26 mouse cellular contexts compared by ENCODE assay signal in genomic region chr10:122006151-122006550, GRCm38 (mm10). TPM values are rescaled to one million over a fixed set of nuclear protein-coding genes. Genes with fewer than 3 reads are reported as not detected.
DNase-seq lines count a peak whose midpoint lies in the region; ATAC-seq and TF ChIP-seq lines count a peak whose summit lies in the region.
"Had no signal": no experiment of that assay in that cellular context is flagged by ENCODE, and none has a peak within 500 bp of the region (broad histone marks: within the 10 kb centered on the region; RNA-seq: fewer than 3 reads in every experiment).

No protein-coding gene starts in this region.

- no peak overlapping the region for H3K4me3 ChIP-seq in heart, embryonic 10.5 days
- H3K4me3 ChIP-seq in heart, embryonic 16.5 days (ENCODE audit: low read length) = no peak overlapping the region
- no peak overlapping the region for H3K4me3 ChIP-seq in lung, embryonic 14.5 days (ENCODE audit: low read depth, low read length)
- H3K4me3 ChIP-seq in neural tube, embryonic 15.5 days (replicated peaks) = no peak overlapping the region
- H3K4me3 ChIP-seq: embryonic facial prominence, embryonic 12.5 days; layer of hippocampus, adult 2 months; left cerebral cortex, adult 2 months; limb, embryonic 12.5 days; liver, embryonic 15.5 days; megakaryocyte, embryonic 14.5 days; midbrain, embryonic 12.5 days; myocyte had no signal

- H3K4me1 ChIP-seq in heart, embryonic 10.5 days = peaks cover 56% of the 10 kb centered on the region
- H3K4me1 ChIP-seq in heart, embryonic 16.5 days (ENCODE audit: control insufficient read depth, insufficient read depth, low read length) = peaks cover 47% of the 10 kb centered on the region
- peaks cover 41% of the 10 kb centered on the region for H3K4me1 ChIP-seq in lung, embryonic 14.5 days (ENCODE audit: insufficient read depth)
- peaks cover 35% of the 10 kb centered on the region for H3K4me1 ChIP-seq in neural tube, embryonic 15.5 days

- H3K9ac ChIP-seq in heart, embryonic 16.5 days (ENCODE audit: low read length) = no peak overlapping the region
- no peak overlapping the region for H3K9ac ChIP-seq in lung, embryonic 14.5 days
- no peak overlapping the region for H3K9ac ChIP-seq in neural tube, embryonic 15.5 days (replicated peaks)
- H3K9ac ChIP-seq: embryonic facial prominence, embryonic 12.5 days; limb, embryonic 12.5 days; liver, embryonic 15.5 days; midbrain, embryonic 12.5 days had no signal

- TF ChIP-seq CTCF in lung, embryonic 14.5 days (IDR thresholded peaks at IDR 0.05; ENCODE audit: low read depth) = no peak

- peak overlapping the region; percentile 19; the same call in 1 of the 2 replicates for H3K4me2 ChIP-seq in heart, embryonic 16.5 days (ENCODE audit: low read depth, low read length)
- H3K4me2 ChIP-seq in lung, embryonic 14.5 days = 0 out of 2 replicates have a peak overlapping the region, but pooled peaks have one; percentile 15
- no peak overlapping the region for H3K4me2 ChIP-seq in neural tube, embryonic 15.5 days
- H3K4me2 ChIP-seq: embryonic facial prominence, embryonic 12.5 days; limb, embryonic 12.5 days; liver, embryonic 15.5 days; midbrain, embryonic 12.5 days had no signal

- H3K27me3 ChIP-seq in heart, embryonic 10.5 days (ENCODE audit: insufficient read depth, poor library complexity, severe bottlenecking) = no peaks in the 10 kb centered on the region
- no peaks in the 10 kb centered on the region for H3K27me3 ChIP-seq in heart, embryonic 16.5 days (ENCODE audit: control insufficient read depth, insufficient read depth, low read length)
- no peaks in the 10 kb centered on the region for H3K27me3 ChIP-seq in lung, embryonic 14.5 days (ENCODE audit: insufficient read depth, low read length)
- H3K27me3 ChIP-seq in neural tube, embryonic 15.5 days (replicated peaks) = no peaks in the 10 kb centered on the region
- H3K27me3 ChIP-seq: embryonic facial prominence, embryonic 12.5 days; limb, embryonic 12.5 days; liver, embryonic 15.5 days; midbrain, embryonic 12.5 days had no signal

- peak overlapping the region; percentile 67; the same call in 1 of the 2 replicates for H3K27ac ChIP-seq in heart, embryonic 10.5 days
- H3K27ac ChIP-seq in heart, embryonic 16.5 days (ENCODE audit: low read length) = peak overlapping the region; percentile 64
- H3K27ac ChIP-seq in lung, embryonic 14.5 days (ENCODE audit: low read depth) = peak overlapping the region; percentile 63; the same call in 1 of the 2 replicates
- 0 out of 2 replicates have a peak overlapping the region, but pooled peaks have one; percentile 23 for H3K27ac ChIP-seq in neural tube, embryonic 15.5 days (replicated peaks)
- H3K27ac ChIP-seq: embryonic facial prominence, embryonic 12.5 days; layer of hippocampus, adult 2 months; left cerebral cortex, adult 2 months; limb, embryonic 12.5 days; liver, embryonic 15.5 days; midbrain, embryonic 12.5 days had no signal

- intact Hi-C loops in heart, postnatal 36 days (cut with DNase I) = no loop called here
- intact Hi-C loops in gastrocnemius, postnatal 14 days (cut with DNase I; ENCODE audit: low total_unique reads) = no loop called here

- H3K9me3 ChIP-seq in heart, embryonic 10.5 days = no peaks in the 10 kb centered on the region
- no peaks in the 10 kb centered on the region for H3K9me3 ChIP-seq in heart, embryonic 16.5 days (replicated peaks; ENCODE audit: control insufficient read depth, low read length)
- H3K9me3 ChIP-seq in lung, embryonic 14.5 days (ENCODE audit: low read depth, low read length) = no peaks in the 10 kb centered on the region
- H3K9me3 ChIP-seq in neural tube, embryonic 15.5 days (replicated peaks) = 0 out of 2 replicates have a peak, but pooled peaks cover 3% of the 10 kb centered on the region
- H3K9me3 ChIP-seq: embryonic facial prominence, embryonic 12.5 days; liver, embryonic 15.5 days had no signal

- H3K36me3 ChIP-seq in heart, embryonic 10.5 days = peaks cover 3% of the 10 kb centered on the region; the same call in 1 of the 2 replicates
- H3K36me3 ChIP-seq in heart, embryonic 16.5 days (ENCODE audit: control insufficient read depth, insufficient read depth) = no peaks in the 10 kb centered on the region
- H3K36me3 ChIP-seq in lung, embryonic 14.5 days (ENCODE audit: insufficient read depth) = no peaks in the 10 kb centered on the region
- no peaks in the 10 kb centered on the region for H3K36me3 ChIP-seq in neural tube, embryonic 15.5 days
- H3K36me3 ChIP-seq: embryonic facial prominence, embryonic 12.5 days; limb, embryonic 12.5 days; liver, embryonic 15.5 days; midbrain, embryonic 12.5 days had no signal

- 64% methylated on average over 6 of the region's 6 CpGs for WGBS in heart, embryonic 10.5 days
- WGBS in heart, embryonic 16.5 days = 25% methylated on average over 6 of the region's 6 CpGs
- WGBS in lung, embryonic 14.5 days = 44% methylated on average over 6 of the region's 6 CpGs
- 74% methylated on average over 6 of the region's 6 CpGs for WGBS in neural tube, embryonic 15.5 days

- no peak for ATAC-seq in heart, embryonic 16.5 days (replicated peaks; ENCODE audit: extremely low read depth, insufficient read depth, low FRiP score)
- ATAC-seq in lung, embryonic 14.5 days (ENCODE audit: insufficient read depth) = 0 out of 2 replicates have a peak, but pooled peaks have one; percentile 13
- ATAC-seq in neural tube, embryonic 15.5 days (ENCODE audit: low FRiP score) = no peak
- ATAC-seq: hindbrain, embryonic 16.5 days had no signal

- peak; percentile 13 for DNase-seq in heart, embryonic 10.5 days (ENCODE audit: low spot score)
- DNase-seq in heart, adult 9 months (ENCODE audit: low spot score in 2 of 2) = no peak
- no peak for DNase-seq in heart, postnatal 36 days
- peak; percentile 64 for DNase-seq in lung, embryonic 14.5 days
- DNase-seq in lung, postnatal 10 days = no peak
- DNase-seq in gastrocnemius, postnatal 14 days = no peak
- DNase-seq: adrenal gland, postnatal 25 days; cerebellum, adult 11-12 months; cerebellum, adult 9-11 months; embryo, embryonic 11 days; gastrocnemius, postnatal 10 days; kidney, postnatal 36 days; retina, postnatal 1 day; right cerebral cortex, postnatal 14 days had no signal

RNA-seq across cellular contexts. Expression of gene Srgap1, which starts 41.0 kb away (rescaled TPM):
- polyA plus RNA-seq in heart, embryonic 10.5 days (2016; fragmentation: Nextera tagmentation; extraction: Ambion mirVana) = 5.5 and 6.8 TPM in 2 replicates
- 6.8 and 7.1 TPM in 2 replicates for polyA plus RNA-seq in heart, embryonic 16.5 days (2015; fragmentation: Nextera tagmentation; extraction: Ambion mirVana)
- 1 to 10 TPM; 2.1 to 2.2 TPM for total RNA-seq in heart, postnatal 36 days (2021)
- 12.0 and 12.7 TPM in 2 replicates for polyA plus RNA-seq in lung, embryonic 14.5 days (2014; fragmentation: Nextera tagmentation; extraction: Ambion mirVana)
- 26.1 and 30.7 TPM in 2 replicates for polyA plus RNA-seq in neural tube, embryonic 15.5 days (2015; fragmentation: Nextera tagmentation; extraction: Ambion mirVana)
- total RNA-seq in gastrocnemius, postnatal 14 days (2021) = 1 to 10 TPM; 2.3 to 3.0 TPM
- total RNA-seq: granulocyte monocyte progenitor cell, adult 5-6 weeks had no signal

Comparison
In these comparisons a context has a peak if more than half of its experiments do, and no peak if none do; other contexts are left out.
1. DNase-seq: peak in heart, embryonic 10.5 days (single experiment) and lung, embryonic 14.5 days (single experiment); none in heart, adult 9 months (0 of 2), heart, postnatal 36 days (0 of 2), lung, postnatal 10 days (single experiment) and gastrocnemius, postnatal 14 days (single experiment).
2. Peak in every context shown above with its lines, with median percentiles within 50 percentile points of each other: H3K27ac ChIP-seq.